ENCODE assay signal across 11 mouse cellular contexts in the genomic region with DNA sequence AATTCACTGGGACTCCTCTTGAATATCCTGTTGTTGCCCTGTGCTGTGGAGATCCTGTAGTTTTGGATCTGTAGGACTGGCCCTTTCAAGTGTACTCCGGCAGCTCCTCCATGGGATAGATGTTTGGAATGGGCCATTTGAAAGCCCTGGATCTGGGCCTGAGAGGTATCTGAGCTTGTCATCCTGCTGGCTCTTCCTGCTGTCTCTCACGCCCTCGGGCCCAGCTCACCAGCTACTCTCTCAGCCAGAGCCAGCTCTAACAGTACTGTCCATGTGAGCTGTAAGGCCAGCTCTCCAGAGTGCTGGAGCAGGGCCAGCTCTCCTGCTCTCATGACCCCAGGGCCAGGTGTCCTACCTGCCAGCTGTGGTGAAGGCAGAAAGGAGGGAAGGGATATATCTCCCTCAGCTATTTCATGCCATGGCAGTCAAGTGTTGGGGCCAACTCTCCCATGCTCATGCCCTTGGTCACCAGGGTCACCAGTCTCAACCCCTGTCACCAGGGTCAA. TPM values are rescaled to one million over a fixed set of nuclear protein-coding genes. Genes with fewer than 3 reads are reported as not detected.
DNase-seq lines count a peak whose midpoint lies in the region.
"Had no signal": no experiment of that assay in that cellular context is flagged by ENCODE, and none has a peak within 500 bp of the region (broad histone marks: within the 10 kb centered on the region; RNA-seq: fewer than 3 reads in every experiment).

No protein-coding gene starts in this region.

- DNase-seq in gastrocnemius, postnatal 14 days: peak; percentile 4
- no peak for DNase-seq in gastrocnemius, postnatal 36 days
- DNase-seq in testis, postnatal 10 days (ENCODE audit: low spot score): peak; percentile 40
- no peak for DNase-seq in testis, postnatal 14 days (ENCODE audit: low spot score)
- DNase-seq in gonadal fat pad, adult 2 months (ENCODE audit: low read depth): peak; percentile 17
- DNase-seq in ovary, postnatal 14 days (ENCODE audit: low spot score): no peak
- DNase-seq in thymus, postnatal 25 days: no peak
- DNase-seq: heart, postnatal 14 days; layer of hippocampus, postnatal 36 days; left cerebral cortex, postnatal 4 days; right cerebral cortex, postnatal 25 days had no signal

- intact Hi-C loops in gastrocnemius, postnatal 14 days (cut with DNase I; ENCODE audit: low total_unique reads): no loop called here
- intact Hi-C loops in gastrocnemius, postnatal 36 days (cut with DNase I): no loop called here

RNA-seq across cellular contexts. Expression of gene Csnk1g1, which starts 42.4 kb away (rescaled TPM):
- 1 to 10 TPM; 6.1 to 7.4 TPM for total RNA-seq in gastrocnemius, postnatal 14 days (2021)
- total RNA-seq in gastrocnemius, postnatal 36 days (2021): 1 to 10 TPM; 5.9 to 7.0 TPM
- polyA plus RNA-seq in gonadal fat pad, adult 2 months (2012; rRNA removed): 6.3 and 6.6 TPM in 2 replicates

RNA-seq across cellular contexts. Expression of gene Trip4, which starts 42.5 kb away (rescaled TPM):
- total RNA-seq in gastrocnemius, postnatal 14 days (2021): 10 to 100 TPM; 14.9 to 15.6 TPM
- total RNA-seq in gastrocnemius, postnatal 36 days (2021): 10 to 100 TPM; 10.9 to 14.8 TPM
- 16.9 and 18.3 TPM in 2 replicates for polyA plus RNA-seq in gonadal fat pad, adult 2 months (2012; rRNA removed)

Comparison
In these comparisons a context has a peak if more than half of its experiments do, and no peak if none do; other contexts are left out.
1. DNase-seq: peak in gastrocnemius, postnatal 14 days (single experiment), testis, postnatal 10 days (single experiment) and gonadal fat pad, adult 2 months (single experiment); none in gastrocnemius, postnatal 36 days (0 of 2), testis, postnatal 14 days (single experiment), ovary, postnatal 14 days (single experiment) and thymus, postnatal 25 days (single experiment).